Mouse (Mus musculus): ENCODE measurements at regions not wholly inside any gene's neighbourhood (a gene's known extent, or its start where the extent isn't known, plus 50 kb on each side); places are given as distances from the start of the nearest gene placed in this dataset.

DNA sequence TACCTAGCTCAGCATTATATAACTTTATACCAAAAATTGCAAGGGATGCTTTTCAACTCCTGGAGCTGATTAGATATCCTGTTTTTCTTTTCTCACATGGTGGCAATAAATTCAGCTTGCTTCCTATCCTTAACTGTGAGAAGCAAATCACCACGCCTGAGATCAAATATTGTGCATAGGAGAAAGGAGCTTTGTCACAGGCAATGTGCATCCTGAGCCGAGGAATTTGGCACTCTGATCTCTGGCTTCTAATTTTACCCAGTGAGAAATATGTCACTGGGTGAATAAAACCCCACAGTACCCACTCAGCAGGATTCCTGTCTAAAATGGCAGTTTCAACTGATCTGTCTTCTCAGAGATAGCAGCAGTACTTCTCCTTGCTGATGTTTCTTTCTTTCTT lies 177.2 kb upstream of the Syndig1 start:
- WGBS (ENCODE audit: insufficient replicate concordance), result 40% methylated on average over 2 of the region's 2 CpGs
- Histone ChIP-seq H3K4me2 (ENCODE audit: low read depth) (no peak overlapping the region), H3K9ac (replicated peaks) (no peak overlapping the region), H3K36me3 (replicated peaks; ENCODE audit: control insufficient read depth, insufficient read depth, low read depth) (no peaks in the 10 kb centered on the region), H3K4me3 (ENCODE audit: insufficient read depth in 1 of 2, low read depth in 2 of 2, low read length in 2 of 2) (no peak overlapping the region), H3K4me1 (replicated peaks; ENCODE audit: control insufficient read depth in 2 of 2, insufficient read depth in 2 of 2, low read length in 1 of 2) (no peaks in the 10 kb centered on the region), H3K9me3 (ENCODE audit: control insufficient read depth, low read length) (no peaks in the 10 kb centered on the region), H3K27me3 (ENCODE audit: control insufficient read depth, insufficient read depth, low read length) (no peaks in the 10 kb centered on the region), H3K27ac (no peak overlapping the region)
- DNase-seq (ENCODE audit: low read depth in 3 of 3, low spot score in 3 of 3), result no peak
- no peak for TF ChIP-seq EP300 (IDR thresholded peaks at IDR 0.05; ENCODE audit: low read depth)
- no peak for ATAC-seq (ENCODE audit: insufficient read depth)

DNA sequence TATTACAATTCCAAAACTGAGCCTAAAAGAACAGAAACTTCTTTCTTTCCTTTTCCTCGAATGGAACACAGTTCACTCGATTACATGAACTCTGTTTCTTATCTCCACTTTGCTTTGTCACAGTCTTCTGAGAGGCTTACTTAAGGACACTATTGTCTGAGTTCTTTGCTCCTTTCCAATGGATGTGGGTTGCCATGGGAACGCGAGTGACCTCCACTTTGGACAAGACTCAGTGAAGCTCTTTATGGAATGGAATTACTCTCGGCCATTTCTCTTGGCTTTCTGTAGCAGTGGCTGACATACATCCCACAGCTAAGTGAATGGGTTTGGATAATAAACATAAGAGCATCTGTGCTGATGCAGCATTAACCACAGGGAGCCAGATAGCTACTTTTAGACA lies 167.9 kb upstream of the Syndig1 start:
- no peak overlapping the region for H3K27ac ChIP-seq
- DNase-seq (ENCODE audit: low read depth in 3 of 3, low spot score in 3 of 3), result no peak
- H3K36me3 ChIP-seq (replicated peaks; ENCODE audit: control insufficient read depth, insufficient read depth, low read depth), result no peaks in the 10 kb centered on the region
- no peak overlapping the region for H3K4me3 ChIP-seq (ENCODE audit: insufficient read depth in 1 of 2, low read depth in 2 of 2, low read length in 2 of 2)
- no peak overlapping the region for H3K9ac ChIP-seq (replicated peaks)
- no peak for TF ChIP-seq EP300 (IDR thresholded peaks at IDR 0.05; ENCODE audit: low read depth)
- TF ChIP-seq CTCF (IDR thresholded peaks at IDR 0.05; ENCODE audit: low read depth), result no peak
- WGBS (ENCODE audit: insufficient replicate concordance), result 65% methylated on average over 5 of the region's 5 CpGs
- no peak for ATAC-seq (ENCODE audit: insufficient read depth)
- no peaks in the 10 kb centered on the region for H3K4me1 ChIP-seq (replicated peaks; ENCODE audit: control insufficient read depth in 2 of 2, insufficient read depth in 2 of 2, low read length in 1 of 2)
- H3K9me3 ChIP-seq (ENCODE audit: control insufficient read depth, low read length), result no peaks in the 10 kb centered on the region
- no peak overlapping the region for H3K4me2 ChIP-seq (ENCODE audit: low read depth)
- no peaks in the 10 kb centered on the region for H3K27me3 ChIP-seq (ENCODE audit: control insufficient read depth, insufficient read depth, low read length)

DNA sequence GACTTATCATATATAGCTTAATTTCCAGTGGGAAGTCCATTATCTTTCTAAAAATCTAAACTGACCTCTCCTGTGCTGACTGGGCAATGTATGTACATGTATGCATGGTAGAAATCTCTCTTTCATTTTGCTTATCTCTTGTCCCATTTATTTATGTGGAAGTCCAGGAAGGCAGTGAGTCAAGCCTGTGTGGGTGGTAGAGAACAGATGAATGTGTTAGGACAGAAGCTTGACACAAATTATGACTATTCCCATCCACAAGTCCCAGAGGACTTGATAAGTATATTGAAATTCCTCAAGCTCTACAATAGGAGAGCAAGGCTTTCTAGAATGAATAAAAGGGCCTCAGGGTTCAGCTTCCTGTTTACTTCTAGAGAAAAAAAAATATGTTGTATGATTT lies 164.6 kb upstream of the Syndig1 start:
- DNase-seq (ENCODE audit: low read depth in 3 of 3, low spot score in 3 of 3) (no peak), ATAC-seq (ENCODE audit: insufficient read depth) (no peak)
- H3K9ac ChIP-seq (replicated peaks), result no peak overlapping the region
- TF ChIP-seq EP300 (IDR thresholded peaks at IDR 0.05; ENCODE audit: low read depth) (no peak), CTCF (IDR thresholded peaks at IDR 0.05; ENCODE audit: low read depth) (no peak)
- no peaks in the 10 kb centered on the region for H3K4me1 ChIP-seq (replicated peaks; ENCODE audit: control insufficient read depth in 2 of 2, insufficient read depth in 2 of 2, low read length in 1 of 2)
- H3K27ac ChIP-seq, result no peak overlapping the region
- H3K27me3 ChIP-seq (ENCODE audit: control insufficient read depth, insufficient read depth, low read length), result no peaks in the 10 kb centered on the region
- H3K4me3 ChIP-seq (ENCODE audit: insufficient read depth in 1 of 2, low read depth in 2 of 2, low read length in 2 of 2), result no peak overlapping the region
- H3K36me3 ChIP-seq (replicated peaks; ENCODE audit: control insufficient read depth, insufficient read depth, low read depth), result no peaks in the 10 kb centered on the region
- no peaks in the 10 kb centered on the region for H3K9me3 ChIP-seq (ENCODE audit: control insufficient read depth, low read length)
- no peak overlapping the region for H3K4me2 ChIP-seq (ENCODE audit: low read depth)

DNA sequence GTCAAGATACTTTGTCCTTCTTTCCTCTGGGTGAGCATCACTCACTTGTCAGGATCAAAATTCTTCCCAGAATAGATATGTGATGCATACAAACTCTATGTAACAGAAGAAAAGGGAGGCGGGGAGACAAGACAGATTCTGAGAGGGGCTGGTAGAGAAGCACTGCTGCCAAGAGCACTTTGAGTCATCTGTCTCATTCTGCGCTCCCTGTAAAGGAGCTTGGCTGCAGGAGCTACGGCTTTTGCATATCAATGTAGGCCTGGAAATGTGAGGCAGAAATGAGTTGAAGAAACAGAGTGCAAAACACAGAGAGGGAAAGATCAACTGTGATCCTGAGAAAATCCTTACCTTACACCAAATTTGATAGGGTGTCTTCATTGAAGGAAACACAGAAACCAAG lies 162.6 kb upstream of the Syndig1 start:
- TF ChIP-seq CTCF (IDR thresholded peaks at IDR 0.05; ENCODE audit: low read depth), result no peak
- TF ChIP-seq EP300 (IDR thresholded peaks at IDR 0.05; ENCODE audit: low read depth), result no peak
- no peak overlapping the region for H3K27ac ChIP-seq
- no peak for ATAC-seq (ENCODE audit: insufficient read depth)
- H3K4me2 ChIP-seq (ENCODE audit: low read depth), result no peak overlapping the region
- no peak overlapping the region for H3K9ac ChIP-seq (replicated peaks)
- H3K4me3 ChIP-seq (ENCODE audit: insufficient read depth in 1 of 2, low read depth in 2 of 2, low read length in 2 of 2), result no peak overlapping the region
- DNase-seq (ENCODE audit: low read depth in 3 of 3, low spot score in 3 of 3), result no peak
- no peaks in the 10 kb centered on the region for H3K9me3 ChIP-seq (ENCODE audit: control insufficient read depth, low read length)
- WGBS (ENCODE audit: insufficient replicate concordance), result 56% methylated on average over 3 of the region's 3 CpGs
- no peaks in the 10 kb centered on the region for H3K27me3 ChIP-seq (ENCODE audit: control insufficient read depth, insufficient read depth, low read length)
- H3K36me3 ChIP-seq (replicated peaks; ENCODE audit: control insufficient read depth, insufficient read depth, low read depth), result no peaks in the 10 kb centered on the region
- H3K4me1 ChIP-seq (replicated peaks; ENCODE audit: control insufficient read depth in 2 of 2, insufficient read depth in 2 of 2, low read length in 1 of 2), result no peaks in the 10 kb centered on the region

DNA sequence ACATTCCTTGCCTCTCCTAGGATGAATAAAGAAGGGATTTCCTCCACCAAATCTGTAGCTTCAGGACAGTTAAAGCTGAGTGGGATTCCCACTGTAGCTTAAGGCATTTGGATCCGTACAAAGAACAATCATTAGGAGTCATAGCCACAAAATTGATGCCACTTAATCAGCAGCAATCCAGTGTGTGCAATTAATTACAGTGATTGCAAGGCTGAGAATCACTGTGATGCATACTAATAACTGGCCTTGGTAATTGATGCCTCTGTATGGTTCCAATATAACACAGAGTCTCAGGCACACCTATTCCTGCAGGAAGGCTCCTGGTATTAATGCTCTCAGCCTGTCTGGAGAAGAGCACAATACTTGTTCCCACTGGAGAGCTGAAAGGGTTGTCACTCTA lies 157.1 kb upstream of the Syndig1 start:
- Histone ChIP-seq H3K4me3 (ENCODE audit: insufficient read depth in 1 of 2, low read depth in 2 of 2, low read length in 2 of 2) (no peak overlapping the region), H3K4me1 (replicated peaks; ENCODE audit: control insufficient read depth in 2 of 2, insufficient read depth in 2 of 2, low read length in 1 of 2) (no peaks in the 10 kb centered on the region), H3K4me2 (ENCODE audit: low read depth) (no peak overlapping the region), H3K27ac (no peak overlapping the region), H3K9ac (replicated peaks) (no peak overlapping the region), H3K36me3 (replicated peaks; ENCODE audit: control insufficient read depth, insufficient read depth, low read depth) (no peaks in the 10 kb centered on the region), H3K27me3 (ENCODE audit: control insufficient read depth, insufficient read depth, low read length) (no peaks in the 10 kb centered on the region), H3K9me3 (ENCODE audit: control insufficient read depth, low read length) (no peaks in the 10 kb centered on the region)
- 56% methylated on average over 1 of the region's 1 CpGs for WGBS (ENCODE audit: insufficient replicate concordance)
- TF ChIP-seq EP300 (IDR thresholded peaks at IDR 0.05; ENCODE audit: low read depth) (no peak), CTCF (IDR thresholded peaks at IDR 0.05; ENCODE audit: low read depth) (no peak)
- no peak for ATAC-seq (ENCODE audit: insufficient read depth)
- DNase-seq (ENCODE audit: low read depth in 3 of 3, low spot score in 3 of 3), result no peak
